Mouse (Mus musculus) frontal cortex, postnatal 10 days (tissue): Measurements from ENCODE around the gene Chsy1.

Experiments used
- DNase-seq, 2 experiments: peaks; one replicate each; pipeline ENCODE4 v3.0.0; 2022; ENCODE audit warnings: low spot score in 2 of 2, mixed read lengths in 1 of 2

Gene Chsy1

GRCm38 (mm10) chr7:66138878-66139277 is 29.6 kb downstream of the Chsy1 start:
- DNase-seq, result no peak

DNA sequence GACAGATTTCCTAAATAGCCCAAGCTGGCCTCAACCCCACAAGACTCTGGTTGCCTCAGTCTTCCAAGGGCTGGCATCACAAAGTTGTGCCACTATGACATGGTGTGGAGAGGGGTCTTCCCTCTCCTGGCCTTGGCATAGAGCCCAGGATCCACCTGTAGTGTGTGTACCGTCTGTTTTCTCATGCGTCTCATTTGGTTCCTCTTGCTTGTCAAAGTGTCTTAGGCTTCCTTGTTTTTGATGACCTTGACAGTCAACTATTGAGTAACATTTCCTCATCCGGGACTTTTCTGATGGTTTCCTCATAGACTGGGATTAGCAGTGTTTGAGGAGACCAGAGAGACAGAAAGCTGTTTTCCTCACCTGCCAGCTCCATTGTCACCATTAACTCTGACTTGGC is 30.8 kb downstream of the Chsy1 start:
- DNase-seq, result no peak

GRCm38 (mm10) chr7:66140923-66141570 is 31.7 kb downstream of the Chsy1 start:
- no peak for DNase-seq

DNA sequence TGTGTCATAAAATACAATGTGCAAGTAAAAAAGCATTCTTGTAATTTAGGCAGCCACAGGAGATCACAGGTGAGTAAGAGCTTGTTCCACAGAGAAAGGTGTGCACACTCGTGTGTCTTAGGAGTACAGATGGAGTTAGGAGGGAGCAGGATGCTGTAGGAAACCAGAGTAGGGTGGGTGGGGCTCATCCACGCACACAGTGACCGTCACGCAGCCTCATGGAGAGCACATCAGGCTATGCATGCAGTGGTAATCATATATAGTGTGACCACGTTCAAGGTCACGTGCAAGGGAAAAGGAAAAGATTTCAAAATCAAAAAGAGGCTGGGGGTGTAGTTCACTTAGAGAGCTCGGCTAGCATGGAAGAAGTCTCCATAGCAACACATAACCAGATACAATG is 33.2 kb downstream of the Chsy1 start:
- no peak for DNase-seq

- no peak for DNase-seq
These were observed 35.2 kb downstream of the Chsy1 start for GRCm38 (mm10) chr7:66144543-66144942.

- DNase-seq, result no peak
These were observed 37.8 kb downstream of the Chsy1 start for GRCm38 (mm10) chr7:66147156-66147555.

DNA sequence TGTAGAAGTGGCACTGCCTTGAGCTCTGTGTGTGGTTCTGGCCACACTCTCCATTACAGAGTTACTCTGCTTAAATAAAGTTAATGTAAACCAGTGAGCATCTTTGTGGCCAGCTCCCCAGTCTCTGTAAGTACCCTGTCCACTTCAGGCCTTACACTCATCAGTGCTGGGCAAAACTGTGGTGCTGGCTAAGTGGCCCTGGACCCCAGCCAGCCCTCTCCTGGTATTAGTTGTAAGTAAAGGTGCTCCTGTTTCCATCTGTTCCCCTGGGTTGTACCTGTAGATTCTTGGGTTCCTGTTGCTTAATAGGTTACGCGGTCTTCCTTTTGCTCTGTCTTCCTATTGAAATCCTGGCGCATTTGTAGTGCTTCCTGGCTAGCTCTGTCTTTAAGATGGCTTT is 38.5 kb downstream of the Chsy1 start:
- no peak for DNase-seq

DNA sequence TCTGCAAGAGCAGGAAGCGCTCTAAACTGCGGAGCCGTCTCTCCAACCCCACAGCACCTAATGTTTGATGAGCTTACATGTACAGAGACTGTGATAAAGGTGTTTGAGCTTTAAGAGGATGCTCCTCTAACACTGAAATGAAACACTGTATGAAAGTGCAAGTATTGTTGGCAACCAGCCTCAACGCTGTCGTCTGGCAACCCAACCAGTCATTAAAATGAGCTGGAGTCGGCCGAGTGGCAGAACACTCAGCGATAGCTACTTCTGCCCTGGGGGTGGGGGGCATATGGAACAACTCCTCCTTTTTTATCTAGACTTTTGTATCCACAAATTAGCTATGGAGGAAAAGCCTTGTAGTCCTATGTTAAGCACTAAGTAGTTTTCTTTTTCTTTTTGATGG is 40.2 kb downstream of the Chsy1 start:
- DNase-seq, result no peak

- DNase-seq, result no peak
These were observed 41.1 kb downstream of the Chsy1 start for GRCm38 (mm10) chr7:66150411-66150810.

DNA sequence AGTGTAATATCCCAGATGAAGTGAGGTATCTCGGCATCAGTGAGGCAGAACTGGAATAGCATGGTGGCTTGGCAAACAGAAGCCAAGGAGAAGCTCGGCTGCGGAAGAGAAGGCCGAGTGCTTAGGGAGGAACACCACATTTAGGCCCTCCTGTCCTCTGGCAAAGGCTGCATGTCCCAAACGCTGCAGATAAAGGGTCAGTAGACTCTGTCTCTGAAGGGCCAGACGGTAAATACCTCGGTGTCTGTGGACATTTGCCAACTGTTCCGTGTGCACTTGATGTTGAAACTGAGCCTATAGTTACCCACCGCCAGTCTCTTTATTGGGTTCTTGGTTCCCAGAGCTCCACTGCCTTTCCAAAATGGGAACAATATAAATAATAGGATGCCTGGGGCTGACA is 48.1 kb downstream of the Chsy1 start:
- DNase-seq, result no peak

DNA sequence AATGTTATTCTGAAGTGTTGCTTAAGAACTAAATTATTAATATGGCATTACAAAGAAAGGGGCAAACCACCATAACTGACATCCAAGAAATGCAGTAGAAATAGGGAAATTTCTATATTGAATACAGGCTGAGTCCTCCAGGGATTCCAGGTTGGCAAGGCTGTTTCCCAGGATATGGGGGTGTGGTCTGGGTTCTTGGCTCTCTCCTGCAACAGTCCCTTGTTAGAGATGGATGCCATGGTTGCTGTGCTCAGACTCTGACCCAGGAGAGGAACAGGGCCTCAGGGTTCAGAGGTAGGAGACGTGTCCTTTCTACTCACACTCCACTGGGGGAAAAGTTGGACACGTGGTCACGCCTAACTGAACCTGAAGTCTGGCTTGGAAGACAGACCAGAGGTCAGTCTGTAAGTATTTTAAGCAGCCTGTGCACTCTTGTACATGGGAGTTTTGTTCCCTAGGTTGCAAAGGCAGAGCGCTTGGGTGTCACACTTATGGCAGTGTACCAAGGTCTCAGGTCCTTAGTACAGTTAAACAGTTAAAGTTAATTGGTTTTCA is 48.6 kb downstream of the Chsy1 start:
- DNase-seq, result no peak

GRCm38 (mm10) chr7:66158616-66159129 is 49.4 kb downstream of the Chsy1 start:
- no peak for DNase-seq

DNA sequence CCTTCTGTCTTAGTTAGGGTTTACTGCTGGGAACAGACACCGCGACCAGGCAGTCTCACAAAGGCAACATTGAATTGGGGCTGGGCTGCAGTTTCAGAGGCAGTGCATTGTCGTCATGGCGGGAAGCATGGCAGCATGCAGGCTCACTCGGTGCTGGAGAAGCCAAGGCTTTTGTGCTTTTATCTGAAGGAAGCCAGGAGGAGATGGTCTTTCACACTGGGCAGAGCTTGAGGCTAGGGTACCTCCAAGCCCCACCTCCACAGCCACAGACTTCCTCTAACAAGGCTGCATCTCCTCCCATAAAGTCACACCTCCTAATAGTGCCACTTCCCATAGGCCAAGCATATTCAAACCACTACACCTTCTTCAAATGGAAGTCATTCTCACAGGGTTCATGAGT is 50.6 kb downstream of the Chsy1 start:
- no peak for DNase-seq

DNA sequence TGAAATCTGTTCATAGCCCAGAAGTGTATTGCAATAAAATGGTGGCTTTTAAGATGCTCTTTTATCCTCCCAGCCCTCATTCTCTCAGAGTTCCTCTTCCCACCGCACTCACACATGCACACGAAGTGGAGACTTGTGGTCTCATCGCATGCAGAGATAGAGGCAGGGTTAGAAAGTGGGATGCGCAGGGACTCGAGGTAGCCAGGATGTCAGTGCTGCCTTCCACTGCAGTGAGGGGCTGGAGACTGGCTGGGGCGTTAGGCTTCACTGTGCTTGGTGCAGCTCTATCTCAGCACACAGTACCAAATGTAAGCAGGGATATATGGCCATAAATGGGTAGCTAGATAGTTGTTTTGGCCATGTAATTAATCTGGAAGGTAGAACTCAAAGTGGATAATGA is 52.5 kb downstream of the Chsy1 start:
- DNase-seq, result no peak

DNA sequence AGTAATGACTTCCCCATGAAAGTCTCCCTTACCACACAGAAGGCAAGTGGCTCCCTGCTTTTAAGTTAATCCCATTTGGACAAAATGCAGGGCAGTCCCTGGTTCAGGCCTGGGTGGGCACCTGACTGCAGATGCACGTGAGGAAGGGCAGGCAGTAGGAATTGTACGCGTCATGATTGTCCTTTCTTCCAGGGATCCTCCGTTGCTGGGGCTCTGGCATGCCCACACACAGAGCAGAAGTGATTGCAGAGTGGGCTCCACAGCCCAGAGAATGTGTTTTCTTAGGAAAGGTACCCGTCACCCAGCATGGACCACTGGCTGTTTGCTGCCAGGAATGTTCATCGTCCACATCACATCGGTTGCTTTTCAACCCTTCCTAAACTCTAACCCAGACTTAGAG is 53.2 kb downstream of the Chsy1 start:
- no peak for DNase-seq

- DNase-seq, result no peak
These were observed 53.7 kb downstream of the Chsy1 start for GRCm38 (mm10) chr7:66162981-66163380.

DNA sequence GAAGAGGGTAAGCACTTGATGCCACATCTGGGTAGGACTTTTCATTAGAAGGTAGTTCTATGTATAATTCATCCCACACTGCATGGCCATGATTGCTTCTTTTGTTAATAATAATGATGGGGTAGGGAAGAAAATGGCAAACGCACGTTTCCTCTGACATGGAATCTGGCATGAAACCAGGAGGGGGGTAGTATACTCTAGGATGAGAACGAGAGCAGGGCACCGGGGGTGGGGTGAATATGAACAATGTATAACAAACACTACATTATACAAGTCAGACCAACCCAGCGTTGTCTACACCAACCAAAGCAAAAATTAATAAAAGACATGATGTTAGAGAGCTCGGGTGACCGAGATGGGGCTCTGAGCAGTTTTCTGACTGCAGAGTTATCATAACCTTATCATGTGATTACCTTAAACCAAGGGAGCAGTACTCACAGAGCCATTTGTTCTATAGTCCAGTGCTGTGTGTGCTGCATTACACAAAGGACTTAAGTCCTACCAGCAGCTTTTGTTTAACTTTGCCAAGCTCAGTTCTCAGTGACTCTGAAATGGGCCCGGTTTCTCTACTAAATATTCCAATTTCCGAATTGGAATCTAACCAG is 55.2 kb downstream of the Chsy1 start:
- DNase-seq, result no peak

DNA sequence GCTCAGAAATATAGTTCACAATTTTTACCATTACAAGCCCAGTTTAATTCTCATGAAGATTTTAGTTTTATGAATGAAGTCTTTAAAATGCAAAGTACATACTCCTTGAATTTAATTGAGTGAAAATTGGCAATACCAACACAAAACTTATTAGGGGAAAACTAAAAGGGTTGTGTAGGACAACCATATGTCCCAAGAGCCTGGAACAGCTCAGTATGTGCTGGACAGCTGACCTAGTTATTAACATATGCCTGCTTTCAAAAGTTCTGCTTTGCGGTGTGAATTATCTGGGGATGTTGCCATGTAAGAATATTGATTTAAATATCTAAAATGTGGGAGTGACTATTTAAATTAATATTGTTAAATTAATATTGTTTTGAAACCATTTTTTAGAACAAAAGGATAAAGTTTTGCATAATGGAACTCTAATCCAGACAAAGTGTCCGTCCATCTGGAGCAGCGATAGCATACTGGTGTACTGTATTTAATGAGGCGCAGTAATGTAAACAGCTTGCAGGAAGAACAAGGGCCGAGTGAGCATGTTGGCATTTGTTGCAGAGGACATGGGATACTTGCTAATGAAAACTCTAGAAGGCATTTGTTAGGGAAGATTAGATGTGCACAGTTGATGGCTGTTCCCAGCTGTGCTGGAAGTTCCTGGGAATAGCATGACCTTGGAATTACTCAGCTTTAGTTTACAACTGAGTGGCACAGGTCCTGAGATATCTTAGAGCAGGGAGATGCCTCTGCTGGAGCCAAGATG is 55.9 kb downstream of the Chsy1 start:
- no peak for DNase-seq

DNA sequence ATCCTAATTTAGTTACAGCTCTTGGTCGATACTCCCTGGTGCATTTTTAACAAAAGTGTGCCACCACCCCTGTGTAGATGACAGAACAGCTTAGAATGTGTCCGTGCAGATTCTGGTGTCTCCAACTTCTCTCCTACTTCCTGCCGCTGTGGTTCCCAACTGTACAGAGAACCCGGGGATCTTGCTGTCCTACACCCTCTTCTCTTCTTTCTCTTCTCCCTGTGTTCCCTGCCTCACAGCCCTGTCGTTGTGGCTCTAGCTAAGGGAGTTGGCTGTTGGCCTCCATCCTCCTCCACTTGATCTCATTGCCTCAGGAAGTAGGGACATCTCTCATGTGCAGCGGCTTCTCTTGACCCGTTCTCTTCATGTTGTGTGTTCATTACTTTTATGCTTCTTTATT is 59.6 kb downstream of the Chsy1 start:
- DNase-seq, result no peak

DNA sequence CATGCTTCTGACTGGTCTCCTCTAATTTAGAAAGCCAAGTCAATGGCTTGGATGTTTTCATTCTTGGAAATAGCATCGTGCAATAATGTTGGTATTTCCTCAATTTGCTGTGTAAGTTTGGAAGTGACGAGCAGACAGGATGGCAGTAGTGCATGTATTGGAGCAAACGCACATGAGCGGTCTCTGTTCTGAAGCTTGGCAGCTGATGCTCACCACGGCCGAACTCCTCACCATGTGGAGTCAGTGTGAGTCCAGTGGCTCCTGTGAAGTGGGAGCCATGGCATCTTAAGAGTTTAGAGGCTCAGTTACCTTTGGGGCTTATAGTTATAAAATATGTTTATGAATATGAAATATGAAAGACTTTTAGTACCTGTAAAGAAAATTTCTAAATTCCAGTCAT is 60.2 kb downstream of the Chsy1 start:
- DNase-seq, result no peak

DNA sequence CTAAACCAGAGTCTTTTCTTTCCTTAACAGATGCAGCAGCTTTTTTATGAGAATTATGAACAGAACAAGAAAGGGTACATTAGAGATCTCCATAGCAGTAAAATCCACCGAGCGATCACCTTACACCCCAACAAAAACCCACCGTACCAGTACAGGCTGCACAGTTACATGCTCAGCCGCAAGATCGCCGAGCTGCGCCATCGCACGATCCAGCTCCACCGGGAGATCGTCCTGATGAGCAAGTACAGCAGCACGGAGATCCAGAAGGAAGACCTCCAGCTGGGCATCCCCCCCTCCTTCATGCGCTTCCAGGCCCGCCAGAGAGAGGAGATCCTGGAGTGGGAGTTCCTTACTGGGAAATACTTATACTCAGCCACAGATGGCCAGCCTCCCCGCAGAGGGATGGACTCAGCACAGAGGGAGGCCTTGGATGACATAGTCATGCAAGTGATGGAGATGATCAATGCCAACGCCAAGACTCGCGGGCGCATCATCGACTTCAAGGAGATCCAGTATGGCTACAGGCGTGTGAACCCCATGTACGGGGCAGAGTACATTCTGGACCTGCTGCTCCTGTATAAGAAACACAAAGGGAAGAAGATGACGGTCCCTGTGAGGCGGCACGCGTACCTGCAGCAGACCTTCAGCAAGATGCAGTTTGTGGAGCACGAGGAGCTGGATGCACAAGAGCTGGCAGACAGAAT is 61.6 kb downstream of the Chsy1 start:
- DNase-seq, result no peak

DNA sequence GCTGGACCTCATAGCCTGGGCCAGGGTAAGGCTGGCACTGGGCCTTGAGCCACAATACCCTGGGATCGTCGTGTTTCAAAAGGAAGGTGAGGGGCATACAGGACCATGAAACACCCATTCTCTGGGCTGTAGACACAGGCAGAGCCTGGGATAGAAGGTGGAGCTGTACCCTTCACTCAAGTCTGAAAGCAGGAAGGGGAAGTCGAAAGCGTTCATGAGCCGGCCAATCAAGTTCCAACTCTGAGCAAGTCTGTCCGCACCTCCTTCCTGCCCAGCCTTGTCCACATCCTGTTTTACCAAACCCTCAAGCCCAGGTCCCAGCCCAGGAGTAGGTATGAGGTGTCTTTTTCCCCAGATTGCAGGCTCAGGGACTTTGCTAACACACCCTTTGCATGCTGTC is 66.4 kb downstream of the Chsy1 start:
- DNase-seq, result no peak
